Mouse (Mus musculus): ENCODE results near the gene Pgm1. TPM values are rescaled to one million over a fixed set of nuclear protein-coding genes. Genes with fewer than 3 reads are reported as not detected.
A peak's percentile ranks its signal among the peaks of the same experiment; 100 is the strongest.

Pgm1 gene
- 110 and 116 TPM in 2 replicates for polyA plus RNA-seq (2015; fragmentation: Nextera tagmentation; extraction: Ambion mirVana)

DNA sequence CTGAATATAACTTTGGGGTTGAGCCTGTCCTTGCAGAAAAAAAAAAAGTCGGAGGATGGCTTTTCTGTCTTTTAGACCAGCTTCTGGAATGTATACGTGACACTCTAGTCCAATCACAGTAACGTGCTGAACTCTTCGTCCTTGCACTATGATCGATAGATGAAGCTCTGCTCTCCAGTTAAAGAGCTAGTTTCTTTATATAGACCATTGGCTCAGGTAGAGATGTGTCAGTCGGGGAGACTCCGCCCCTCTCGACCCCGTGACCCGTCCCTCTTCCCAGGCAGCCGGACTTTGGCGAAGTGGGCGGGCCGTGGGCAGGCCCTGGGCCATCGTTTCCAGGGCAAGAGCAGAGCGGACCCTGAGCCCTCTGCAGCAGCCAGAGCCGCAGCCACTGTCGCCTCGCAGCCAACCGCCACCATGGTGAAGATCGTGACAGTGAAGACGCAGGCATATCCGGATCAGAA is at the start of gene Pgm1:
Gene Pgm1, plus strand, starts transcription at position 266 of the 464 bp plus-strand sequence.
- H3K4me2 ChIP-seq = peak within 1 kb of the TSS; percentile 91
- 0 out of 2 replicates have a peak, but pooled peaks cover 5% of the 10 kb centered on the region for H3K4me1 ChIP-seq
- H3K27me3 ChIP-seq (replicated peaks) = no peaks in the 10 kb centered on the region
- H3K36me3 ChIP-seq = 0 out of 2 replicates have a peak, but pooled peaks cover 4% of the 10 kb centered on the region
- H3K9ac ChIP-seq = peak within 1 kb of the TSS; percentile 62
- H3K27ac ChIP-seq = peak within 1 kb of the TSS; percentile 90
- peak; percentile 87 for ATAC-seq (ENCODE audit: insufficient read depth, low FRiP score, low read depth)
- peak within 1 kb of the TSS; percentile 53 for H3K4me3 ChIP-seq (replicated peaks)
- 3% methylated on average over 23 of the region's 23 CpGs for WGBS
- H3K9me3 ChIP-seq = no peaks in the 10 kb centered on the region

- H3K4me2 ChIP-seq = no peak overlapping the region
- H3K4me1 ChIP-seq = no peaks in the 10 kb centered on the region
- H3K27ac ChIP-seq = no peak overlapping the region
- no peaks in the 10 kb centered on the region for H3K9me3 ChIP-seq
- no peak overlapping the region for H3K4me3 ChIP-seq (replicated peaks)
- no peak for ATAC-seq (ENCODE audit: insufficient read depth, low FRiP score, low read depth)
- no peaks in the 10 kb centered on the region for H3K36me3 ChIP-seq
- no peak overlapping the region for H3K9ac ChIP-seq
- no peaks in the 10 kb centered on the region for H3K27me3 ChIP-seq (replicated peaks)
These were observed 47.3 kb upstream of the Pgm1 start for GRCm38 (mm10) chr4:99881882-99882281.

- Histone ChIP-seq H3K36me3 (no peaks in the 10 kb centered on the region), H3K4me2 (no peak overlapping the region), H3K27me3 (replicated peaks) (no peaks in the 10 kb centered on the region), H3K27ac (no peak overlapping the region), H3K4me3 (replicated peaks) (no peak overlapping the region), H3K9ac (no peak overlapping the region), H3K4me1 (no peaks in the 10 kb centered on the region), H3K9me3 (no peaks in the 10 kb centered on the region)
- no peak for ATAC-seq (ENCODE audit: insufficient read depth, low FRiP score, low read depth)
These were observed 46.8 kb upstream of the Pgm1 start for GRCm38 (mm10) chr4:99882405-99882804.

- ATAC-seq (ENCODE audit: insufficient read depth, low FRiP score, low read depth) = no peak
- Histone ChIP-seq H3K27ac (no peak overlapping the region), H3K27me3 (replicated peaks) (no peaks in the 10 kb centered on the region), H3K4me1 (no peaks in the 10 kb centered on the region), H3K9me3 (no peaks in the 10 kb centered on the region), H3K4me2 (no peak overlapping the region), H3K9ac (no peak overlapping the region), H3K4me3 (replicated peaks) (no peak overlapping the region), H3K36me3 (no peaks in the 10 kb centered on the region)
- 68% methylated on average over 4 of the region's 4 CpGs for WGBS
These were observed 15.2 kb upstream of the Pgm1 start for GRCm38 (mm10) chr4:99913894-99914451.

- no peaks in the 10 kb centered on the region for H3K9me3 ChIP-seq
- H3K27me3 ChIP-seq (replicated peaks) = no peaks in the 10 kb centered on the region
- H3K36me3 ChIP-seq = no peaks in the 10 kb centered on the region
- 86% methylated on average over 4 of the region's 4 CpGs for WGBS
- H3K9ac ChIP-seq = no peak overlapping the region
- H3K4me2 ChIP-seq = no peak overlapping the region
- H3K27ac ChIP-seq = no peak overlapping the region
- no peak overlapping the region for H3K4me3 ChIP-seq (replicated peaks)
- H3K4me1 ChIP-seq = 0 out of 2 replicates have a peak, but pooled peaks cover 5% of the 10 kb centered on the region
- no peak for ATAC-seq (ENCODE audit: insufficient read depth, low FRiP score, low read depth)
These were observed 2.8 kb upstream of the Pgm1 start for GRCm38 (mm10) chr4:99926380-99926779.

- Histone ChIP-seq H3K27ac (peak overlapping the region; percentile 90; the same call in 1 of the 2 replicates), H3K36me3 (0 out of 2 replicates have a peak, but pooled peaks cover 4% of the 10 kb centered on the region), H3K4me3 (replicated peaks) (no peak overlapping the region), H3K9ac (no peak overlapping the region), H3K4me2 (no peak overlapping the region), H3K4me1 (0 out of 2 replicates have a peak, but pooled peaks cover 5% of the 10 kb centered on the region), H3K27me3 (replicated peaks) (no peaks in the 10 kb centered on the region), H3K9me3 (no peaks in the 10 kb centered on the region)
- no peak for ATAC-seq (ENCODE audit: insufficient read depth, low FRiP score, low read depth)
- 40% methylated on average over 6 of the region's 6 CpGs for WGBS
These were observed 693 bp upstream of the Pgm1 start for GRCm38 (mm10) chr4:99928521-99928920.

GRCm38 (mm10) chr4:99929613-99930517 is 651 bp downstream of the Pgm1 start, which contains the start of gene Itgb3bp:
Gene Itgb3bp, minus strand, starts transcription at chr4:99929813.
- Histone ChIP-seq H3K27me3 (replicated peaks) (no peaks in the 10 kb centered on the region), H3K9me3 (no peaks in the 10 kb centered on the region), H3K27ac (peak within 1 kb of the TSS; percentile 90), H3K4me3 (replicated peaks) (peak within 1 kb of the TSS; percentile 53), H3K9ac (peak within 1 kb of the TSS; percentile 62), H3K4me2 (peak within 1 kb of the TSS; percentile 91), H3K36me3 (0 out of 2 replicates have a peak, but pooled peaks cover 4% of the 10 kb centered on the region), H3K4me1 (0 out of 2 replicates have a peak, but pooled peaks cover 5% of the 10 kb centered on the region)
- peak; percentile 91 for ATAC-seq (ENCODE audit: insufficient read depth, low FRiP score, low read depth)
- WGBS = 1% methylated on average over 55 of the region's 57 CpGs

DNA sequence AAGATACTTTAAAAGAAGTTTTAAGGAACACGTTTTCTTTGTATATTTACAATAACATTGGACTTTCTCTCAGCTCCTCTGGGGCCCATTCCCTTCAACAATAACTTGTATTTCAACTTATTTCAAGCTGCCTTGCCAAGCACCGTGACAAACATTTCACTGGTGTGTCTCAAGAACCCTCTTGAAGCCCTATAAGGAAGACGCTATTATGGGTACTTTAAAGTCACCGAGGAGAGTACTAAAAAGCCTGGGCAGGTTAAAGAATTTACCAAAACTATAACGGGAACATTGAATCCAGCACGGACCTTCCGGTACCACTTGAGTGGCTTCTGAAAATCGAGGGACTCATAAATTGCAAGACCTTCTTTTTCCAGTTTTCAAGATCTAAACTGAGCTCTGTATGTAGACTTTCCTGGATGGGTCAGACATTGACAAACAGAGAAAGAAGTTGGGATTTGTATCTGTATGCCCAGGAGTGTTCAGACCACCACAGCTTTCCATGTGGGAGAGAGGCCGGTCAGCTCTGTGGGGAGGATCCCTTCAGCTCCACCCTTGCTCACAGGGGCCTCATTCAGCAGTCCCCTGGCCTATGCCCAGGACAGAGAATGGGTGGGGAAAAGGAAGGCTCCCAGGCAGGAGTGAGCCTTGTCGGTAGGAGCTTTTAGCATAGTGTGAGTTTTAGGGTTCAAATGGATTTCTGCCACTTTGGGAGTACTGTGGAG is 1.5 kb downstream of the Pgm1 start:
- no peak for ATAC-seq (ENCODE audit: insufficient read depth, low FRiP score, low read depth)
- H3K27me3 ChIP-seq (replicated peaks) = no peaks in the 10 kb centered on the region
- WGBS = 46% methylated on average over 10 of the region's 10 CpGs
- 0 out of 2 replicates have a peak, but pooled peaks cover 5% of the 10 kb centered on the region for H3K4me1 ChIP-seq
- H3K4me2 ChIP-seq = peak overlapping the region; percentile 91
- 0 out of 2 replicates have a peak overlapping the region, but pooled peaks have one; percentile 33 for H3K27ac ChIP-seq
- 0 out of 2 replicates have a peak, but pooled peaks cover 7% of the 10 kb centered on the region for H3K36me3 ChIP-seq
- no peaks in the 10 kb centered on the region for H3K9me3 ChIP-seq
- H3K9ac ChIP-seq = no peak overlapping the region
- H3K4me3 ChIP-seq (replicated peaks) = peak overlapping the region; percentile 53

DNA sequence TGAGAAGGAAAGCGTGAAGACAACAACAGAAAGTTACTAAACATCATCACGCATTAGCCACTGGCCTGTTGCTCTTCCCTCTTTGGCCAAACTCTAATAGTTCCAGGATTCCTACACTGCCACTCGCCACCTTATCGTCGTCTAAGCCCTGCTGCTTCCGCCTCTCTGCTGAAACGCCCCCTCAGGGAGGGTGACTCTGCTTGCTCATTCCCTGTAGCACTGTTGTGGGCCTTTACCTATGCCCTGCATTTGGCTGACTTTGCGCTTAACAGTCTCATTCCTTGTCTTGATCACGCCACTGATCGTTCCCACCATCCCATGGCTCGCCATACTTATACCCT is 2.0 kb downstream of the Pgm1 start:
- 0 out of 2 replicates have a peak, but pooled peaks cover 5% of the 10 kb centered on the region for H3K4me1 ChIP-seq
- peaks cover 9% of the 10 kb centered on the region; the same call in 1 of the 2 replicates for H3K36me3 ChIP-seq
- no peaks in the 10 kb centered on the region for H3K9me3 ChIP-seq
- H3K4me2 ChIP-seq = peak overlapping the region; percentile 91
- H3K4me3 ChIP-seq (replicated peaks) = no peak overlapping the region; the same call in 1 of the 2 replicates
- WGBS = 71% methylated on average over 11 of the region's 11 CpGs
- H3K27me3 ChIP-seq (replicated peaks) = no peaks in the 10 kb centered on the region
- no peak for ATAC-seq (ENCODE audit: insufficient read depth, low FRiP score, low read depth)
- H3K9ac ChIP-seq = no peak overlapping the region
- H3K27ac ChIP-seq = no peak overlapping the region

GRCm38 (mm10) chr4:99931807-99932206 is 2.6 kb downstream of the Pgm1 start:
- Histone ChIP-seq H3K27me3 (replicated peaks) (no peaks in the 10 kb centered on the region), H3K9ac (no peak overlapping the region), H3K9me3 (no peaks in the 10 kb centered on the region), H3K4me2 (no peak overlapping the region), H3K36me3 (peaks cover 9% of the 10 kb centered on the region; the same call in 1 of the 2 replicates), H3K4me1 (0 out of 2 replicates have a peak, but pooled peaks cover 5% of the 10 kb centered on the region), H3K27ac (no peak overlapping the region), H3K4me3 (replicated peaks) (no peak overlapping the region)
- WGBS = 83% methylated on average over 4 of the region's 4 CpGs
- no peak for ATAC-seq (ENCODE audit: insufficient read depth, low FRiP score, low read depth)

DNA sequence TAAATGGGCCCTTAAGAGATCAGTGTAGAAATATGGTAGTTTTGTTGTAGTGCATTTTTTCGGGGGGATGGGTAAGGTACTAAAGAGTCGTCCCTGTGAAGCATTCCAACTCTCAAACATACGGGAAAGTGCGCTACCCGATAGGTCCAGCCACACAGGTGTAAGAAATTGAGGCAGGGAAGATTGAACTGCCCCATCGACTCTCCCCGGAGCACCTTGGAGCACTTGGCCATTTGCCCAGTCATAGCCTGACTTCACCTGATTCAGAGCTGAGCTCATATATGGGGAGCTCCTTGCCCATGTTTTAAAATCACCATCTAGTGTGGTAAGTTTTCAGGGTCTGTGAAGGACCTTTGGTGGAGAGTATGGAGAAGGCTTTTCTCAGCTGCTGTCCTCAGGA is 5.6 kb downstream of the Pgm1 start:
- WGBS = 82% methylated on average over 7 of the region's 7 CpGs
- no peak overlapping the region for H3K9ac ChIP-seq
- H3K4me1 ChIP-seq = 0 out of 2 replicates have a peak, but pooled peaks cover 5% of the 10 kb centered on the region
- no peak overlapping the region for H3K4me2 ChIP-seq
- no peak for ATAC-seq (ENCODE audit: insufficient read depth, low FRiP score, low read depth)
- H3K27me3 ChIP-seq (replicated peaks) = no peaks in the 10 kb centered on the region
- H3K9me3 ChIP-seq = no peaks in the 10 kb centered on the region
- no peak overlapping the region for H3K4me3 ChIP-seq (replicated peaks)
- H3K27ac ChIP-seq = no peak overlapping the region
- H3K36me3 ChIP-seq = peaks cover 9% of the 10 kb centered on the region; the same call in 1 of the 2 replicates

Measured in stomach, embryonic 15.5 days (tissue).